Mouse (Mus musculus) brain, embryonic 14.5 days (tissue): ENCODE results near the gene Ppp1r15b. TPM values are rescaled to one million over a fixed set of nuclear protein-coding genes. Genes with fewer than 3 reads are reported as not detected.
A peak's percentile ranks its signal among the peaks of the same experiment; 100 is the strongest.

ENCODE experiments used
- DNase-seq: peaks from one replicate; pipeline ENCODE4 v3.0.0-alpha.2; 2011; ENCODE audit warnings: low read depth
- CTCF ChIP-seq: fragments of 200-500 bp; IDR thresholded peaks from 2 replicates; pipeline ENCODE4 v1.5.1; 2012; ENCODE audit warnings: inconsistent platforms, mild to moderate bottlenecking, moderate library complexity, borderline replicate concordance; ENCODE audit not compliant: insufficient read depth, insufficient read length; ENCODE audit errors: extremely low read depth
- POLR2A ChIP-seq: fragments of 200-500 bp; IDR thresholded peaks from 2 replicates; pipeline ENCODE4 v1.6.1; 2012; ENCODE audit warnings: mild to moderate bottlenecking, inconsistent platforms, borderline replicate concordance; ENCODE audit not compliant: poor library complexity, insufficient read depth, insufficient read length, severe bottlenecking; ENCODE audit errors: extremely low read depth
- polyA plus RNA-seq: library from polyadenylated mRNA; depleted of rRNA; stranded (reverse); fragments of >200 nt; gene quantifications from 2 replicates; pipeline ENCODE4 v1.2.3, GENCODE M21; 2012

Ppp1r15b gene
- polyA plus RNA-seq, 1 experiment, result 31.3 TPM

- DNase-seq, result peak; percentile 10
- TF ChIP-seq POLR2A (no peak), CTCF (no peak)
These were observed 4.6 kb upstream of the Ppp1r15b start for GRCm38 (mm10) chr1:133126365-133126740.

DNA sequence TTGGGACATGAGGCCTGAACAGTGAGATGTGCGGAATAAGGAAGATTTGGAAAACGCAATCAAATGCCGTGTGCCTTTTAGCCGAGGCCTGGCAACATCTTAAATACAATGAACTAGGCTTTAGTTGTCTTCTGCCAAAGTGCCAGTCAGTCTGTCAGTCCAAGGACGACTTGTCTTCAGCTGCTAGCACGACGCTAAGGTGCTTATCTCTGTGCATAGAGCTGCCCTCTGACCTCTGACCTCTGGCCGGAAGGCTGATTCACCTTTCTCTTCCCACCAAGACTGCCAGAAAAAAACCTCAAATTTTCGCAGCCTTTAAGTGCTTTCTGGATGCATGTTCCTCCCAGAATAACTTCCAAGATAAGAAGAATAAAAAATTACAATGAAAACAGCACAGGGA, 3.6 kb upstream of the Ppp1r15b start:
- TF ChIP-seq CTCF, result no peak
- TF ChIP-seq POLR2A, result no peak
- no peak for DNase-seq

DNA sequence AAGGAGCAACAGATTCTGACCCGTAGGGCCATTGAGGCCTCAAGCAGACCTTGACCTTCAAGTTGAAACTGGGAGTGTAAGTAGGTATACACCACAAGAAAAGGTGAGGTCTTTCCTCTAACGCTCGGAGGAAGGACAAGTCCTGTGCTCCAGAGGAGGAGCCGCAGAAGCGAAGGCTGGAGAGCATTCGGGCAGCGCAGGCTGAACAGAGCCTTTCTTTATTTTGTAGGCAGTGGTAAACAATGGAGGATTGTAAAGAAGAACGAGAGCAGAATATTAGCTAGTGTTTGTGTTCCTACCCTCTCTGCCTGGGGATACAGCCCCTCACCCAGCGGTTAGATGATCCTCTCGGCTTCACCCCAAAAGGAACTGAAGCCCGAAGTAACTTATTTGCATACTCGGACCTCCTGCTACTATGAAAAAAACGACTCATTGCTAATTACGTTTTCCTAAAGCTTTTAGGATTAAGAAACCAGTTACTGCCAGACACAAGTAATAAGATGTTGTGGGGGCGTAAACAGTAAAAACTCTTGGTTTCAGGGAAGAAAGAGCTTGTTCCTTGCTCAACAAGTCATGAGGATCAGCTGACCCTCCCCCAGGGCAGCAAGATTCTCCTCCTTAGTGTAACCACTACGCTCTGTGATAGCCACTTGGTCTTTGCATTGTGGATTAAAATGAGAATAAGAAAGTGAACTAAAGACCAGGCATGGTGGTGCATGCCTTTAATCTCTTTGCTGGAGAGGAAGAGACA, 1.3 kb upstream of the Ppp1r15b start:
- DNase-seq, result peak; percentile 59
- TF ChIP-seq CTCF (no peak), POLR2A (no peak)

DNA sequence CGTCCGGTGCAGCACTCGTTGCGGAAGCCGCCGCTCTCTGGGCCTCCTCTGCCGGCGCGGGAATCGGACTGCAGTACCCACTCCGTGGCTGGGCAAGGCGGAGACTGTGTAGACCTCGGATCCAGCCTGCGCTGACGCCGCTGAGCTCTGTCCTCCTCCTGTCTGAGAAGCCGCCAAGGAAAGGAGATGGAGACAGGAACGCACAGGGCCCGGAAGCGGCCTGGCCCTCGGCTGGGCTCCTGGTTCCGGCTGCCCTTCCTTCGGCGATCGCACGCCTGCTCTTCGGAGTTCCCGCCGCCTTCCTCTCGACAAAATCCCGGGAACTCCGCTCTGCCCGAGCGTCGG, 590 bp downstream of the Ppp1r15b start:
- TF ChIP-seq CTCF, result no peak
- no peak for TF ChIP-seq POLR2A
- no peak for DNase-seq

DNA sequence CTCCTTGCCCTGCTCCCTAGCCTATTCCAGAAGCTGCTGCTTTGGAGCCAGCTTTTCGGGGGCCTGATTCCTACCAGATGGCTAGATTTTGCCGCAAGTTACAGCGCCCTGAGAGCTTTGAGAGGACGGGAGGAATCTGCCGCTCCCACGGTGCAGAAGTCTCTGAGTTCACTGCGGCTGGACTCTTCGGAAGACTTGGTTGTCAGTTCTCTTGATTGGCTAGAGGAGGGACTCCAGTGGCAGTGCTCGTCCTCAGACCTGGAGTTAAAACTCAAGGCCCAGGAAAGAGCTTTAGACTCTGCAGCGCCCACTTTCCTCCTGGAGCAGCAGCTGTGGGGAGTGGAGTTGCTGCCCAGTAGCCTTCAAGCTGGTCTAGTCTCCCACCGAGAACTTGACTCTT, 993 bp downstream of the Ppp1r15b start:
- no peak for TF ChIP-seq POLR2A
- no peak for TF ChIP-seq CTCF
- peak; percentile 39 for DNase-seq

GRCm38 (mm10) chr1:133132388-133133326, 1.7 kb downstream of the Ppp1r15b start:
- no peak for TF ChIP-seq CTCF
- TF ChIP-seq POLR2A, result no peak
- no peak for DNase-seq

GRCm38 (mm10) chr1:133133425-133133824, 2.5 kb downstream of the Ppp1r15b start:
- TF ChIP-seq CTCF (no peak), POLR2A (no peak)
- DNase-seq, result no peak

DNA sequence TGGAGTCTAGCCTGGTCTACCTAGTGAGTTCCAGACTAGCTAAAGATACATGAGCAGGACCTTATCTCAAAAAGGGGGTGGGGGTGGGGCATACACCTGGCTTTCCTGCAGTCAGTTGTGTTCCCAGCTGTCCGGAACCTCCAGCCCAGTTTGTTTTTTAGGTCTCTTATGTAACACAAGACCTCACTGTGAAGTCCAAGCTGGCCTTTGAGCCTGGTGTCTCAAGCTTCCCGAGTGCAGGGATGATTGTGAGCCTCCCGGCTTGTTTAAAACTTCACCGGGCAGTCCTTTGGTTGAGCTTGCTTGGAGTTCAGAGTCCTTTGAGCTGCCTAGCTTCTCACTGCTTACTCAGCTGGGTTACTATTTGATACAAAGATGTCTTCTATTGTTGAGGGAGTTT, 3.1 kb downstream of the Ppp1r15b start:
- DNase-seq, result no peak
- TF ChIP-seq POLR2A (no peak), CTCF (no peak)

- TF ChIP-seq CTCF (no peak), POLR2A (no peak)
- no peak for DNase-seq
These were observed 3.9 kb downstream of the Ppp1r15b start for GRCm38 (mm10) chr1:133134881-133135280.

DNA sequence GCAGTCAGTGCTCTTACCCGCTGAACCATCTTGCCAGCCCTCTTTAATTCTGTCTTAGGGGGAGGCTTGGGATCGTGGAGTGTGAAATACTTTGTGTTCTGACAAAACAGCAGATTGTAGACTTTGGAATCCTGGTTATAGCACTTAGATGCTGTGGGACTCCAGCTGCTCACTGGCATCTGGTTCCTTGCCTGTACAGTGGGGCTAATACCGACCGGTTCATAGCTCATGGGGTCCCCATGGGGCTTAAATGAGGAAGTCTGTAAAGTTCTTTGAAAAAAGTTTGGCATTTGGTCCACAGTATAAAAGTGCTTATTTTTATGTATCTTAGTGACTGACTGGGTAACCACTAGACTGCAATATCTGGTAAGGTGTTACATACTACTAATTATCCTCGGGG, 4.9 kb downstream of the Ppp1r15b start:
- TF ChIP-seq POLR2A, result no peak
- DNase-seq, result no peak

DNA sequence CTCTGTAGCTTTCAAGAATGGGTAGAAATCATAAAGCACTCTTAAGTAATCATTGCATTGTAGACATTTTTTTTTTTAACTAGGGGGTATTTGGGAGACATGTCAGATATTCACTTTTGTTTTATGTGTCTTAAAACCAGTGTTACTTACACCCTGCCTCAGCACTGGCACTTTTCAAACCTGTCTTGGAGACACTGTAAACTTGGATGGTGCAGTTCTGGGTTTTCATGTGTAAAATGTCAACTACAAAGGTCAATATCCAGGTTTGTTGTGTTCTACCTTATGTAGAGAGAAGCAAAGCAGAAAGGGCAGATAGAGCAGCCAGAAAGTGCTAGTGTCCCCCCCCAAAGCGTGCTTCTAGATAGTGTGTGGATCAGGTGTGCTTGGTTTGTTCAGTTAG, 7.5 kb downstream of the Ppp1r15b start:
- no peak for DNase-seq
- no peak for TF ChIP-seq POLR2A
- no peak for TF ChIP-seq CTCF
